Mouse (Mus musculus): ENCODE results near the gene Izumo1r.

Gene Izumo1r

GRCm38 (mm10) chr9:14903581-14904378 lies at the start of gene Izumo1r:
Gene Izumo1r (minus strand): TSS chr9:14903949.
- in situ Hi-C loops (cut with MboI), result no loop called here

GRCm38 (mm10) chr9:14951072-14951471 lies 47.3 kb upstream of the Izumo1r start:
- in situ Hi-C loops (cut with MboI), result no loop called here

GRCm38 (mm10) chr9:14948843-14949242 lies 45.1 kb upstream of the Izumo1r start:
- in situ Hi-C loops (cut with MboI), result no loop called here

GRCm38 (mm10) chr9:14946677-14947076 lies 42.9 kb upstream of the Izumo1r start:
- in situ Hi-C loops (cut with MboI), result no loop called here

GRCm38 (mm10) chr9:14945919-14946318 lies 42.2 kb upstream of the Izumo1r start:
- in situ Hi-C loops (cut with MboI), result no loop called here

- in situ Hi-C loops (cut with MboI), result no loop called here
Observed at GRCm38 (mm10) chr9:14942143-14942720, 38.5 kb upstream of the Izumo1r start.

- in situ Hi-C loops (cut with MboI), result no loop called here
Observed at GRCm38 (mm10) chr9:14939610-14940009, 35.9 kb upstream of the Izumo1r start.

GRCm38 (mm10) chr9:14937308-14937707 lies 33.6 kb upstream of the Izumo1r start:
- in situ Hi-C loops (cut with MboI), result no loop called here

- in situ Hi-C loops (cut with MboI), result no loop called here
Observed at GRCm38 (mm10) chr9:14934851-14935250, 31.1 kb upstream of the Izumo1r start.

GRCm38 (mm10) chr9:14931943-14932342 lies 28.2 kb upstream of the Izumo1r start:
- in situ Hi-C loops (cut with MboI), result no loop called here

GRCm38 (mm10) chr9:14931211-14931610 lies 27.5 kb upstream of the Izumo1r start:
- in situ Hi-C loops (cut with MboI), result no loop called here

GRCm38 (mm10) chr9:14926593-14926992 lies 22.8 kb upstream of the Izumo1r start:
- in situ Hi-C loops (cut with MboI), result no loop called here

GRCm38 (mm10) chr9:14923625-14924024 lies 19.9 kb upstream of the Izumo1r start:
- in situ Hi-C loops (cut with MboI), result no loop called here

GRCm38 (mm10) chr9:14921971-14922560 lies 18.3 kb upstream of the Izumo1r start:
- in situ Hi-C loops (cut with MboI), result no loop called here

GRCm38 (mm10) chr9:14921254-14921653 lies 17.5 kb upstream of the Izumo1r start:
- in situ Hi-C loops (cut with MboI), result no loop called here

GRCm38 (mm10) chr9:14920608-14921007 lies 16.9 kb upstream of the Izumo1r start:
- in situ Hi-C loops (cut with MboI), result no loop called here

GRCm38 (mm10) chr9:14918825-14919668 lies 15.3 kb upstream of the Izumo1r start:
- in situ Hi-C loops (cut with MboI), result no loop called here

- in situ Hi-C loops (cut with MboI), result no loop called here
Observed at GRCm38 (mm10) chr9:14917661-14918060, 13.9 kb upstream of the Izumo1r start.

GRCm38 (mm10) chr9:14912037-14912436 lies 8.3 kb upstream of the Izumo1r start:
- in situ Hi-C loops (cut with MboI), result no loop called here

- in situ Hi-C loops (cut with MboI), result no loop called here
Observed at GRCm38 (mm10) chr9:14909981-14910380, 6.2 kb upstream of the Izumo1r start.

GRCm38 (mm10) chr9:14907816-14908415 lies 4.2 kb upstream of the Izumo1r start:
- in situ Hi-C loops (cut with MboI), result no loop called here

- in situ Hi-C loops (cut with MboI), result no loop called here
Observed at GRCm38 (mm10) chr9:14905956-14906355, 2.2 kb upstream of the Izumo1r start.
